Mouse (Mus musculus) retina, postnatal 7 days (tissue): ENCODE results near the gene Acot7.

Experiments
- DNase-seq: peaks from one replicate; pipeline ENCODE4 v3.0.0-alpha.2; 2012; ENCODE audit warnings: low read depth, low spot score

Acot7 gene

GRCm38 (mm10) chr4:152177537-152178343 lies at the start of gene Acot7:
Acot7 (plus strand) TSS chr4:152178134.
- DNase-seq = peak; percentile 93

DNA sequence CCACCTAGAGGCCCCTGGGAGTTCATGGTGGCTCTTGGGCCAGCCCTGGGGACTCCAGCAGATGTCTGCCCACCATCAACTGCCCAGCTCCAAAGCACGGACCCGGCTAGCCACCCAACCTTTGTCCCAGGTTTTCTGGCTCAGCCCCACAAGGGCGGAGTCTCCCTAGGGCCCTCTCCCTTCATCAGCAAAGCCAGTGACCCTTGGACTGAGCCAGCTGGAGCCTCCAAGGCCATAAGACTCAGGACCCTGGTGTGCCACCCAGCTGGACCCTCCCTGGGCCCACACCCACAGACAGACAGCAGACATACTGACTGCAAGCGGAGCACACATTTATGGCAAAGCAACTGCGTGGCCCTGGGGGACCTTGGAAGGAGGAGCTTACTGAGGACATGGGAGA lies 49.1 kb upstream of the Acot7 start:
- DNase-seq = no peak

GRCm38 (mm10) chr4:152129395-152129930 lies 48.5 kb upstream of the Acot7 start:
- no peak for DNase-seq

DNA sequence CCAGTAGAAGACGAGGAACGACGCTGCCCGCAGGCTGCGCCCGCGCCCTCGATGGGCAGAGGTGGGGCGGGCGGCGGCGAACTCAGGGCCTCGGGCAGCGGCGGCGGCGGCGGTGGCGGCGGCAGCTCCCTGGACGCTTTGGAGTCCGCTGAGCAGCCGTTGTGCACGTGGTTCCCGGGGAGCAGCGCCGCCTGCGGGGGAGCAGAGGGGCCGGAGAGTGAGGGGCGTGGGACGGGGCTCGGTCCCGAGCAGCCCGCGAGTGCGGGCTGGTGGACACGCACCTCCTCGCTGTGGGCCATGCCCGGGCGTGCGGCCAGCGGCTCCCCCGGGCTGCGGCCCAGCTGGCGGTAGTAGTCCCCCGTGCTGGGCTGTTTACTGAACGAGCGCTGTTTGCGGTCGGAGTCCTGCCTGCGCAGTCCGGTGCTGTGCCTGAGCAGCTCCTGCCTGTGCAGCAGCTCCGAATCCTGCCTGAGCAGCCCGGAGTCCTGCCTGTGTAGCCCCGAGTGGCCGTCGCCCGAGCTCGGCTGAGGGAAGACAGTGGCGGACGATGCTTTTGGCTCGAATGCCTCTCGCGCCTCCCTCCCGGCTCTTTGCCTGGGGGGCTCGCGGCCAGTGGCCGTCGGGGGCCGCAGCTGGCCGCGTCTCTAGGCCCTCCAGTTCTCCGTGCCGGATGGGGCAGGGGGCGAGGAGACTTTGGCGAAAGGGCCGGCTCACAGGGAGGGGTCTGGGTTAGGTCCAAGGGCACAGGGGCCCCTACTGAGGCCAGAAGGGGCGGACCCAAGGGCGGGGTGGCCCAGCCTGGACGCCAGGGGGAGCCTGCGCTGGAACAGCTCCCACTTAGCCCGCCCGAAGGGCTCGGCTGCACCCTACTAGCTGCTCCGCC lies 46.9 kb upstream of the Acot7 start:
- no peak for DNase-seq

DNA sequence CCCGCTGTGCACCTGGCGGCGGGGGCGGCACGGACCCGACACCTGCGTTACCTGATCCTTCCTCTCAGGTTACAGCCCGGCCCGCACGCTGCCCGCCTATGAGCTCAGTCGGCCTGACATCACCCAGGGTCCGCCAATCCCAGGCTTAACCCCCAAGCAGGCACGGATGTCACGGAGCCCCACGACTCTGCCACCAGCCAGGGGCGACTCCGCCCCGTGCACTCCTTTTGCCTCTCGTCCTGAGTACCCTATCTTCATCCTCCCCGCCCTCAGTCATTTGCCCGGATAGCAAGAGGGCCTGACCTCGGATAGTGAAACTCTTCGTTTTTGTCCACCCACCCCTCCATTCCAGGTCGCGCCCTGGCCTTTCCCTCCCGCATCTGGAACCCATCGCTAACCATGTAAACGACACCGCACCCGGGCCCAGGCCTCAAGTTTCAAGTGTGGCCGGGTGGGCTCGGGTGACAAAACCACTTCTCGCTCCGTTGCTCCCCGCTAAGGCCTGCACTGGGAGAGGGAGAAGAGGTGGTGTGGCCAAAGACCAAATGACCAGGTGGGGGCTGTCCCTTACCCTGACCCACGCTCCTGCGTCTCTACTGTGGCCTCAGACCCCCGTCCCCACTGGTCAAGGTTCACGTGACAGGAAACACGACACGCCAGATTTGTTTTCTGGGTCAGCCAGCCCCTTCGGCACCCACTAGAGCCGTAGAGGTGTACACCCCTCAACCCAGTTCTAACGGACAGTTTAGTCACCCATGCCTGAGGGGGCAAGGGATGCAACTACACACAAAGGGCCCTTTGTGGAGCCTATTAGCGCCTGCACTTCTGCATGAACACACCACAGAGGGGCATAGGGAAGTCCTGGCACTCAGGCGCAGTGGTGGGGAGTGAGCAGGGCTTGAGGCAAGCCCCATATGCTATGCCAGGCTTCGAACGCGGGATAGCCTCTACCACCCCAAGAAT lies 45.8 kb upstream of the Acot7 start:
- no peak for DNase-seq

DNA sequence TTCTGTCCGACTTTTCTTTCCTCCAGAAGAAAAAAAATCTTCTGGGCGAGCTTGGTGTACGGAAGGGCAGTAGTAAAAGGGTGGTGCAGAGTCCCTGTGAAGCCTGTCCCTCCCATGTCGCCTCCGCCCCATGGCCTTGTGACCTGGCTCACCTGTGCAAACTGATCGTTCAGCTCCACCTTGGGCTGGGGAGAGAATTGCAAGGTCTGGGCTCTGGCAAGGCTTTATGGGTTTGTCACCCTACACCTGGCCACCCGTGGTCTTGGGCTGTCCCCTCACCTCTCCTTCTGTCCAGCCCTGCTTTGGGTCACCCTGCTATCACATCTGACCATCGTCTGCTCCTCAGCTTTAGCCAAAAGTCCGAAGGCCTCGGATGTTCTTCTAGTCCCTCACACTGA lies 45.2 kb upstream of the Acot7 start:
- DNase-seq = no peak

DNA sequence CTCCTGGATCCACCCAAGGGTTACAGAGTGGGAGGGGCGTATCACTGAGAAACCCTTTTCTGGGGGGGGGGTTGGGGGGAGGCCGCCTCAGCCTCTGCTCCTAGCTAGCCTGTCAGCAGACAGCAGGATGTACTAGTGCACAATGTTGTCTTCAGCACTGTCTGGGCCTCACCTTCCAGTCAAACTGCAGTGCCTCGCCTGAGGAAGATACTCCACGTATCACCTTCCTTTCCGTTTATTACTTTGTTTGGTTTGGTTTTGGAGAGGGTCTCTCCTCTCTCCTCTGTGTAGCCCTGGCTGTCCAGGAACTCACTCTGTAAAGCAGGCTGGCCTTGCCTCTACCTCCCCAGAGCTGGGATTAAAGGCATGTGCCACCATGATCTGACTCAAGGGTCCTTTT lies 44.7 kb upstream of the Acot7 start:
- DNase-seq = no peak

DNA sequence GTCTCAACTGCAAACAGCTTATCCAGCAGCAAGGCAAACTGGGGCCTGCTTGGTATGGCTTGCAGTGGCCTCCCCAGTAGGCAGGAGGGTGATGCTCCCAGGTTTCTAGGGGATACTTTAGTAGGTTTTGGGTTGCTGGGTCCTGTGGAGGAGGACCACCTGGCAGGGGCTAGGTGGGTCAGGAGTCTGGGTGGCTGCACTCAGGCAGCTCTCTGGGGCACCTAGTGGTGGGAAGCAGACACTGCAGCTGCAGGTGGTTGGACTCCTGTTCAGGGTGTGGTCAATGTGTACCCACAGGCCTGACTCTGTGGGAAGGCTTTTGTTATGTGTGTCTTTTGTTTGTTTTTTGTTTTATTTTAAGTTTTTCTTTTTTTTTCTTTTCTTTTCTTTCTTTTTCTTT lies 43.4 kb upstream of the Acot7 start:
- DNase-seq = no peak

DNA sequence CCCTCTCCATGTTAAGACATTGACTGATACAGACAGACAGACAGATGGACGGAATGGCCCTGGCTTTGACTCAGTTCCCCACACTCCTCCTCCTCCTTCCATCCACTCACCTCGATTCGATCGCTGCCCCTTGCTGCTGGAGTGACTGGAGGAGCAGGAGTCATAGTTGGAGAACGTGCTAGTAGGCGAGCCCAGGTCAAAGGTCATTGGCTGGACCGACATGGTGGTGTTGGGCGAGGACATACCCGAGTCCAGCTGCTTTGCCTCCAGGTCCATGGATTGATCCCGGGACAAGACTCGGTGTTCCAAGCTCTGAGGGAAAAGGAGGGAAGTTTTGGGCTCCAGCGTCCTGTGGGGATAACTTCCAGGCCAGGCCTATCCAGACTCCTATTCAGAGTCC lies 42.6 kb upstream of the Acot7 start:
- no peak for DNase-seq

DNA sequence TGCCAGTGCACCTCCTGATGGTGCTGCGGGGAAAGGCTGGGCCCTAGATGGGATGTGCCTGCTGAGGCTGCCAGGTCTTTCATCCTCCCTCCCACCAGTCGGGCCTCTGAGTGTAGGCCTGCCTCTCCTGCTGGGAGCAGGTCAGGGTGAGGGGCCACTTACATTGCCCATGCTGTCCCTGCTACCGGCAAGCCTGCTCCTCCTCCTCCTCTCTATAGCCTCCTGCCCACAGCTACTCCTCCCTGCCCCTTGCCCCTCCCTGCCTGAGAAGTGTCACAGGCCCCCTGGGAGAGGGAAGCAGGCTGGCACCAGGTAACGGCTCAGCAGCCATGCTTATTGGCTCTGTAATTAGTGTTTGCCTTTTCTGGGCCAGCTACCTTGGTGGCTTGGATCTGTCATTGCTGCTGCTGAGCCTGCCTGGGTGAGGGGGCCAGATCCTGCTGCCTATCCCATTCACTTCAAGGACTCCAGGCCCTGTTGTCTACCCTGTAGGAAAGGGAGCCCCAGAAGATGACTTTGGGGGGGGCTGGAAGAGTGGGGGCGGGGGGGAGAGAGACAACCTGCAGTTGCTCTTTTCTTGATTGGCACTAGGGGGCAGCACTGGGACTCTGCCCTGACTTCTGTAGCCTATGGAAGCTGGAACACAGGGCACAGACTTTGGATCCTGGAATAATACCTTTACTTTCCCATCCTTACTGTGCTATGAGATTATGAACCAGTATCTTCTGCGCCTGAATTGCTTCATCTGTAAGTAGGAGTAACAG lies 41.6 kb upstream of the Acot7 start:
- DNase-seq = no peak

GRCm38 (mm10) chr4:152136876-152137250 lies 41.1 kb upstream of the Acot7 start:
- DNase-seq = no peak

DNA sequence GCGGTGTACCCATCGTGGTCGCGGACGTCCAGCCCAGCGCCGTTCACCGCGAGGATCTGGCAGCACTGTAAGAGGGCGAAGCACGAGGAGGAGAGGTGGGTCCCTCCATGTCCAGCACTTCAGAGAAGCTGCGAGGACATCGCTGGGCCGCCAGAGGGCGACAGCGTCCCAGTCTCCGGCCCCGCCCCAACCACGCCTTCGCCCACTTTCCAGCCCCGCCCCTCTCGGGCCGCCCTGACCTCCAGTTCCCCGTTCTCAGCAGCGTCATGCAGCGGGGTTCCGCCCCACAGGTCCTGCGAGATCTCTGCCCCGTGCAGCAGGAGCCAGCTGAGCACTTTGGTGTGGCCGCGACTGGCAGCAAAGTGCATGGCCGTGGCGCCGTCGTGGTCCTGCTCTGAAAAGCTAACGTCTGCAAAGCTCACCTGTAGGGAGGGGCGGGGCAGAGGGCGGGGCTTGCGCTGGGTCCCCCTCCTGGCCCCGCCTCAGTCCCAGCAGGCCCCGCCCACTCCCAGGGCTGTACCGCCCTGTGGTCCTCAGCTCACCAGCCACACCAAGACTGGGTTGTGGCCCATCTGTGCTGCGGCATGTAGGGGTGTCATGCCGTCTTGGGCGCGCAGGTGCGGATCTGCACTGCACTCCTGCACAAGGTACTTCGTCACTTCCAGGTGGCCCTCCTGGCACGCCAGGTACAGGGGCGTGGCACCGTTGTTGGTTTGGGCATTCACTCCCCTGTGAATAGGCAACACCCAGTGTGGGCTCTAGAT lies 39.3 kb upstream of the Acot7 start:
- DNase-seq = peak; percentile 82

GRCm38 (mm10) chr4:152140441-152140840 lies 37.5 kb upstream of the Acot7 start:
- DNase-seq = no peak

DNA sequence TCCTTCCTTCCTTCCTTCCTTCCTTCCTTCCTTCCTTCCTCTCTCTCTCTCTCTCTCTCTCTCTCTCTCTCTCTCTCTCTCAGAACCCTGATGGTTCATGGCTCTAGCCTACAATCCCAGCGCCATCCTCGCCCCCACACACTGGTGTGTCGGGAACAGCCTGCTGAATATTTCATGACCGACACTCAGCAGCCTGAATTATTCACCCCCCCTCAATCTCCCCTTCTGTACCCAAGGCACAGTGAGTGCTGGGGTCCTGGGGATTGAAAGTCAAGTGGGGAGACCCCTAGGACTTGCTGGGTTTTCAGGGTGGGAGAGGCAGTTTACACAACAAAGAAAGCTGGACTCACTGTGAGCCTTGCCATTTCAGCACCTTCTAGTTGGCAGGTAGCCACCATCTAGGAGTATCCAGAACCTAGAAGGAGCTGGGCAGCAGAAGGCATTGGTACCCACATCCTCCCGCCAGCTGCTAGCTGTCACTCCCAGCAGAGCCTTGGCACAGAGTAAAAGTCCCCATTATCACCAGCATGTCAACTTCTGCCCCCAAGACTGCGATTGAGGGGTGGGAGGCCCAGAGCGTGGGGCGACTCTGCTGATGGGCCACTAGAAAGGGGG lies 36.3 kb upstream of the Acot7 start:
- no peak for DNase-seq

GRCm38 (mm10) chr4:152143632-152144031 lies 34.3 kb upstream of the Acot7 start:
- no peak for DNase-seq

- no peak for DNase-seq
Measured at GRCm38 (mm10) chr4:152145473-152145872, 32.5 kb upstream of the Acot7 start.

DNA sequence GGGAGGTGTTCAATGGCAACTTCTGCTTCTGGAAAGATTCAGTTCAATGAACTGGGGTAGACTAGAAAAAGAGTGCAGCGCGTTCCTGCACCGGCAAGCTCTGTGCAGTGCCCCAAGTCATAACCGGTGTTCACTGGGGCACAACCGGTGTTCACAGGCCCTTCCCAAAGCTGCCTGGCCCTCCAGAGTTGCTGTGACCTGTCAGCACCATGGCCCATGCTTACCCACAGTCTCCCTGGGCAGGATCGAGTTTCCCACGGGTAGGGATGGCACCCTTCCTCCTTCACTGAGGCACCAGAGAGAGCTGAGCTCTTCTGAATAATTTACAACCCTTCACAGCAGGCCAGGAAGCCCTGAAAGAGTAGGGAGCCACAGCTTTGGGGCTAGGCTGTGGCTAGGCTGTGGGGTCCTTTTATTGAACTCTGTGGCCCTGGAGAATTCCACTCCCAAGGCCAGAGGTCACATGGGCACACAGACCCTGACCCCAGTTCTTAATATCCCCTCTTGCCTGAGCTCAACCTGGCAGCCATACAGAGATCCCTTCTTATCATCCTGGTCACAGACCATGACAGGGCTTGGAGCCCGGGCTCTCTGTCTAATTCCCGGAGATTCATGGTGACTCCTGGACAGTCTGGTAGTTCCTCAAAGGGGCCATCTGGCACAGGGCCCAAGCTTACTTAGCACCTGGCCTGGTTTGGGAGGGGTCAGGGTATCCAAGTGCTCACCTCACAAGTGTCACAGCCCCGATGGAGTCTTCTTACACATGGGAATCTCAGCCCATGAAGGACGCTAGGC lies 31.7 kb upstream of the Acot7 start:
- no peak for DNase-seq

- no peak for DNase-seq
Measured at GRCm38 (mm10) chr4:152150546-152150945, 27.4 kb upstream of the Acot7 start.
